Mouse (Mus musculus): ENCODE data around the gene Tmem208. TPM values are rescaled to one million over a fixed set of nuclear protein-coding genes. Genes with fewer than 3 reads are reported as not detected.
A peak's percentile ranks its signal among the peaks of the same experiment; 100 is the strongest.

The Tmem208 gene
- polyA plus RNA-seq, 1 experiment from 2014 or later: 121 TPM

DNA sequence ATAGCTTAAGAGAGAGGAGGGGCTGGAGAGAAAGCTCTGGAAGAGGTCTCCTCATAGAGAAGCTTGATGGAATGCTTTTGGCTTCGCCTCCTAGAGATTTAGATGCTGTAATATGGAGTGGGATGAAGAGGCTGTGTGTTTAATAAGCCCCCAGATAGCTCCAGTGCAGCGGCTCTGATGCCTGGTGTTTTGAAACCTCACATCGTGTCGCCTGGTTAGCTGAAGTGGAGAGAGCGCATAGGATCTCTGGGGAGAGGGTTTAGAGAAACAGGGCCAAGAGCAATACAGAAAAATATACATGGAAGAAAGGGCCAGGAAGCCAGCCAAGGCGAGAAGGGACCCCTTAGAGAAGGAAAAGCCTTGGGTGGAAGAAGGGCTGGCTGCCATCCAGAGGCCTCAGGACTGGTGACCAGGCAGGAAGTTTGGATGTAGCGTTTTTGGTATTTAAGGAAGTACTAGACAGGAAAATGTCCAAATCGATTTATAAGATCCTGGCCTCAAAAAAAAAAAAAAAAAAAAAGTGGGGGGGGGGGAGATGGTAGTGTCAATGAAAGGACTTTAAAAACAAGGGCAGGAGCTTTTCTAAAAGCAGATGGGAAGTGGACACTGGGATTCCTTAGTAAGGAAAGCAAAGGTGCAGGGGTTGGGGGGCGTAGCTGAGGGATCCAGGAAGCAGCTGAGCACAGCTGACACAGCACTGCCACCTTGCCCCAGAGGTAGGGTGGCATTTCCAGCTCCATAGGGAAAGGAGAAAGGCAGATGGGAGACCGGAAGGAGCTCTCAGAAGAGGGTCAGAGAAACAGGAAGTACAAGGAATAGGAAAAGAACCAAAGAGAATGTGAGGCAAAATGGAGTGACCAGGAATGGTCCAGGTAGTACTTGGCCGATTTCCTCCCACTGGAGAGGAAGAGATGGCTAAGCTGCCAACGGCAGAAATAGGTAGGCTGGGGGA, 35.9 kb downstream of the Tmem208 start:
- Histone ChIP-seq H3K4me3 (no peak overlapping the region), H3K9ac (no peak overlapping the region), H3K36me3 (peaks cover 52% of the 10 kb centered on the region), H3K4me1 (peaks cover 5% of the 10 kb centered on the region; the same call in 1 of the 2 replicates), H3K27ac (no peak overlapping the region), H3K4me2 (no peak overlapping the region), H3K27me3 (no peaks in the 10 kb centered on the region), H3K9me3 (no peaks in the 10 kb centered on the region)
- ATAC-seq (ENCODE audit: insufficient number of reproducible peaks, insufficient read depth, low FRiP score, low TSS enrichment, low read depth): no peak
- 82% methylated on average over 12 of the region's 12 CpGs for WGBS

DNA sequence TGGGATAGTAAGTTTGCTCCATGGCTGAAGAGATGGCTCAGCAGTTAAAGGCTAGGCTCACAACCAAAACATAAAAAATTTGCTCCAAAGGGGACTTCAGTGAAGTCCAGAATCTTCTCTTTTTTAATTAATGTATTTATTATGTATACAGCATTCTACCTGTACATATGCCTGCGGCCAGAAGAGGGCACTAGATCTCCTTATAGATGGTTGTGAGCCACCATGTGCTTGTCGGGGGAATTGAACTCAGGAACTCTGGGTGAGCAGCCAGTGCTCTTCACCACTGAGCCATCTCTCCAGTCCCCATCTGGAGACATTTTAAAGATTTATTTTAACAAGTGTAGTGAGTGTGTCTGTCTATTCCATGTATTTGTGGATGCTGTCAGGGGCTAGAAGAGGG, 41.0 kb downstream of the Tmem208 start:
- WGBS: 66% methylated on average over 2 of the region's 2 CpGs
- Histone ChIP-seq H3K4me1 (no peaks in the 10 kb centered on the region), H3K9me3 (no peaks in the 10 kb centered on the region), H3K36me3 (peaks cover 46% of the 10 kb centered on the region), H3K9ac (no peak overlapping the region), H3K4me3 (no peak overlapping the region), H3K4me2 (no peak overlapping the region), H3K27ac (no peak overlapping the region), H3K27me3 (no peaks in the 10 kb centered on the region)
- no peak for ATAC-seq (ENCODE audit: insufficient number of reproducible peaks, insufficient read depth, low FRiP score, low TSS enrichment, low read depth)

- no peak for ATAC-seq (ENCODE audit: insufficient number of reproducible peaks, insufficient read depth, low FRiP score, low TSS enrichment, low read depth)
- H3K27ac ChIP-seq: no peak overlapping the region
- WGBS: 74% methylated on average over 9 of the region's 9 CpGs
- H3K27me3 ChIP-seq: no peaks in the 10 kb centered on the region
- no peaks in the 10 kb centered on the region for H3K9me3 ChIP-seq
- H3K4me3 ChIP-seq: no peak overlapping the region
- no peak overlapping the region for H3K4me2 ChIP-seq
- H3K36me3 ChIP-seq: peaks cover 13% of the 10 kb centered on the region
- peaks cover 17% of the 10 kb centered on the region for H3K4me1 ChIP-seq
- H3K9ac ChIP-seq: no peak overlapping the region
Measured at GRCm38 (mm10) chr8:105372473-105372872, 46.3 kb downstream of the Tmem208 start.

DNA sequence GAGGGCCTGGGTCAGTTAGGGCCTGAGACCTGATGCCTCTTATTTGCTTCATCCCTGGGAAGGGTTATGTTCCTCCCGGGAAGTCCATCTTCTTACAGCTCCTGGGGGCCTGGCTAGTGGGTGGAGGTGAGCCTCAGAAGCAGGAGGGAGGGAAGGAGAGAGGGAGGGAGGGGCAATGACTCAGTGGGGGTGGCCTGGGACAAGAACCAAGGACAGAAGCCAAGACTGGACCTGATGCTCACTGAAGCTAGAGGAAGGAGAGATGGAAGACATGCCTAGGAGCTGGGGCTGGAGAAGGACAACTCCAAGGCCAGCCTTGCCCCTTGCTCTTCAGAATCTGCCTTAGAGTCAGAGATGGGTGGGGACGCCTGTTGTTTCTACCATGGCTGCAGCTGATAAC, 46.9 kb downstream of the Tmem208 start, which contains the start of gene Plekhg4:
Gene Plekhg4 (plus strand): TSS at position 243 of the 400 bp plus-strand sequence.
- Histone ChIP-seq H3K36me3 (peaks cover 8% of the 10 kb centered on the region; the same call in 1 of the 2 replicates), H3K9ac (no peak within 1 kb of the TSS), H3K27me3 (no peaks in the 10 kb centered on the region), H3K4me1 (peaks cover 17% of the 10 kb centered on the region), H3K4me3 (peak within 1 kb of the TSS; percentile 29; the same call in 1 of the 2 replicates), H3K4me2 (peak within 1 kb of the TSS; percentile 57), H3K27ac (no peak within 1 kb of the TSS), H3K9me3 (no peaks in the 10 kb centered on the region)
- 64% methylated on average over 2 of the region's 2 CpGs for WGBS
- ATAC-seq (ENCODE audit: insufficient number of reproducible peaks, insufficient read depth, low FRiP score, low TSS enrichment, low read depth): no peak

GRCm38 (mm10) chr8:105374513-105374966, 48.4 kb downstream of the Tmem208 start:
- WGBS: 27% methylated on average over 33 of the region's 33 CpGs
- Histone ChIP-seq H3K4me1 (peaks cover 28% of the 10 kb centered on the region), H3K9me3 (no peaks in the 10 kb centered on the region), H3K27ac (no peak overlapping the region), H3K4me3 (peak overlapping the region; percentile 29), H3K9ac (peak overlapping the region; percentile 40; the same call in 1 of the 2 replicates), H3K36me3 (no peaks in the 10 kb centered on the region), H3K27me3 (no peaks in the 10 kb centered on the region), H3K4me2 (peak overlapping the region; percentile 57)
- no peak for ATAC-seq (ENCODE audit: insufficient number of reproducible peaks, insufficient read depth, low FRiP score, low TSS enrichment, low read depth)

GRCm38 (mm10) chr8:105378673-105379072, 52.5 kb downstream of the Tmem208 start:
- Histone ChIP-seq H3K4me3 (no peak overlapping the region), H3K27me3 (no peaks in the 10 kb centered on the region), H3K9me3 (no peaks in the 10 kb centered on the region), H3K4me2 (no peak overlapping the region), H3K9ac (no peak overlapping the region), H3K36me3 (no peaks in the 10 kb centered on the region), H3K27ac (peak overlapping the region; percentile 71), H3K4me1 (peaks cover 28% of the 10 kb centered on the region)
- 0 out of 2 replicates have a peak, but pooled peaks have one; percentile 15 for ATAC-seq (ENCODE audit: insufficient number of reproducible peaks, insufficient read depth, low FRiP score, low TSS enrichment, low read depth)
- WGBS: 58% methylated on average over 19 of the region's 19 CpGs

DNA sequence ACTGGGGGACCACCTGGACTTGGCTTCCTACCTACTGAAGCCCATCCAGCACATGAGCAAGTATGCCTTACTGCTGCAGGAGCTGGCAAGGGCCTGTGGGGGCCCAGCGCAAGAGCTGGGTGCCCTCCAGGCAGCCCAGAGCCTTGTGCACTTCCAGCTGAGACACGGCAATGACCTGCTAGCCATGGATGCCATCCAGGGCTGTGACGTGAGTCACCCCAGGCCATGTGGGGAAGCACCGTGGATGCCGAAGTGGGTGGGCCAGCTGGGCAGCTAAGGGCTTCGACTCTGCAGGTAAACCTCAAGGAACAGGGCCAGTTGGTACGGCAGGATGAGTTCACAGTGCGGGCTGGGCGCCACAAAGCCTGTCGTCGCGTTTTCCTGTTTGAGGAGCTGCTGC, 54.2 kb downstream of the Tmem208 start:
- no peak overlapping the region for H3K27ac ChIP-seq
- H3K36me3 ChIP-seq: no peaks in the 10 kb centered on the region
- H3K9me3 ChIP-seq: no peaks in the 10 kb centered on the region
- H3K4me1 ChIP-seq: peaks cover 21% of the 10 kb centered on the region
- WGBS: 77% methylated on average over 12 of the region's 12 CpGs
- H3K27me3 ChIP-seq: no peaks in the 10 kb centered on the region
- ATAC-seq (ENCODE audit: insufficient number of reproducible peaks, insufficient read depth, low FRiP score, low TSS enrichment, low read depth): no peak
- no peak overlapping the region for H3K4me2 ChIP-seq
- H3K4me3 ChIP-seq: no peak overlapping the region
- H3K9ac ChIP-seq: no peak overlapping the region

DNA sequence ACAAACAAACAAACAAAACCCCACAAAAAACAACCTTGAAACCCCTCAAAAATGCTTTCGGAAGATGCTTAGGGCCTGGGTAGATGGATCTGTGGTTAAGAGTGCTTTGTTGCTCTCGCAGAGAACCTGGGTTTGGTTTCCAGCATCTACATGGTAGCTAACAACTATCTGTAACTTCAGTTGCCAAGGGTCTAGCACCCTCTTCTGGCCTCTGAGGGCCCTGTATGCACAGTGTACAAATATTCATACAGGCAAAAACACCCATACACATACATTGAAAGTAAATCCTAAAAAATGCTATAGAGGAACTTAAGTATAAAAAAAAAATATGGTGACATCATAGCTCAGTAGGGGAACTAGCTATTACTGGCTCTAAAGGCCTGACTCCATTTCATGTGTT, 57.9 kb downstream of the Tmem208 start:
- H3K9me3 ChIP-seq: no peaks in the 10 kb centered on the region
- H3K27me3 ChIP-seq: no peaks in the 10 kb centered on the region

More for the DNA sequence above, 57.9 kb downstream of the Tmem208 start:
- H3K4me3 ChIP-seq: no peak overlapping the region
- H3K27ac ChIP-seq: no peak overlapping the region
- no peak overlapping the region for H3K4me2 ChIP-seq
- no peak overlapping the region for H3K9ac ChIP-seq
- ATAC-seq (ENCODE audit: insufficient number of reproducible peaks, insufficient read depth, low FRiP score, low TSS enrichment, low read depth): no peak
- 99% methylated on average over 2 of the region's 2 CpGs for WGBS
- H3K36me3 ChIP-seq: no peaks in the 10 kb centered on the region
- H3K4me1 ChIP-seq: peaks cover 16% of the 10 kb centered on the region

MicroRNAs within 50 kb of the gene (microRNA counts, 519-probe panel; counts per million panel counts)
- 236 counts per million, percentile 44 among the panel's probes with 10 or more counts for microRNA mmu-miR-328

Small RNA genes lying within 50 kb of the gene (microRNA-seq; reads per million reads assigned to microRNA genes)
- gene Gm27320 (not detected), gene Mir328 (212 reads per million, percentile 62 among the genes with 10 or more reads in this experiment)

Other genes starting within 250 kb of the Tmem208 start
- not detected in 2 replicates for gene Ces3b, start 242.6 kb upstream of the Tmem208 start, polyA plus RNA-seq (2015; fragmentation: Nextera tagmentation; extraction: Ambion mirVana)
- gene Ces4a, start 194.6 kb upstream of the Tmem208 start, polyA plus RNA-seq (2015; fragmentation: Nextera tagmentation; extraction: Ambion mirVana): 0.18 TPM in 1 of 2 replicates, not detected in the other
- gene Cbfb, start 155.7 kb upstream of the Tmem208 start, polyA plus RNA-seq (2015; fragmentation: Nextera tagmentation; extraction: Ambion mirVana): 102 and 118 TPM in 2 replicates
- 24.5 and 26.6 TPM in 2 replicates for gene D230025D16Rik, start 101.2 kb upstream of the Tmem208 start, polyA plus RNA-seq (2015; fragmentation: Nextera tagmentation; extraction: Ambion mirVana)
- 25.9 and 29.7 TPM in 2 replicates for gene B3gnt9, start 71.2 kb upstream of the Tmem208 start, polyA plus RNA-seq (2015; fragmentation: Nextera tagmentation; extraction: Ambion mirVana)
- gene Tradd, start 61.7 kb upstream of the Tmem208 start, polyA plus RNA-seq (2015; fragmentation: Nextera tagmentation; extraction: Ambion mirVana): 22.8 and 24.7 TPM in 2 replicates
- gene Fbxl8, start 61.7 kb upstream of the Tmem208 start, polyA plus RNA-seq (2015; fragmentation: Nextera tagmentation; extraction: Ambion mirVana): 2.1 TPM in 2 replicates
- 0.13 and 0.22 TPM in 2 replicates for gene Hsf4, start 56.6 kb upstream of the Tmem208 start, polyA plus RNA-seq (2015; fragmentation: Nextera tagmentation; extraction: Ambion mirVana)
- gene Nol3, start 50.2 kb upstream of the Tmem208 start, polyA plus RNA-seq (2015; fragmentation: Nextera tagmentation; extraction: Ambion mirVana): 1.8 and 2.8 TPM in 2 replicates
- 22.1 and 23.0 TPM in 2 replicates for gene 4931428F04Rik, start 36.5 kb upstream of the Tmem208 start, polyA plus RNA-seq (2015; fragmentation: Nextera tagmentation; extraction: Ambion mirVana)
- 10.2 and 11.1 TPM in 2 replicates for gene Exoc3l, start 30.3 kb upstream of the Tmem208 start, polyA plus RNA-seq (2015; fragmentation: Nextera tagmentation; extraction: Ambion mirVana)
- 78.9 and 81.7 TPM in 2 replicates for gene E2f4, start 28.7 kb upstream of the Tmem208 start, polyA plus RNA-seq (2015; fragmentation: Nextera tagmentation; extraction: Ambion mirVana)
- 6.0 and 6.7 TPM in 2 replicates for gene Elmo3, start 20.8 kb upstream of the Tmem208 start, polyA plus RNA-seq (2015; fragmentation: Nextera tagmentation; extraction: Ambion mirVana)
- gene Lrrc29, start 76 bp upstream of the Tmem208 start, polyA plus RNA-seq (2015; fragmentation: Nextera tagmentation; extraction: Ambion mirVana): 1.3 and 1.8 TPM in 2 replicates
- gene Fhod1, start 21.6 kb downstream of the Tmem208 start, polyA plus RNA-seq (2015; fragmentation: Nextera tagmentation; extraction: Ambion mirVana): 2.3 and 3.0 TPM in 2 replicates
- 5.9 and 6.0 TPM in 2 replicates for gene Slc9a5, start 22.5 kb downstream of the Tmem208 start, polyA plus RNA-seq (2015; fragmentation: Nextera tagmentation; extraction: Ambion mirVana)
- gene Plekhg4, start 46.9 kb downstream of the Tmem208 start, polyA plus RNA-seq (2015; fragmentation: Nextera tagmentation; extraction: Ambion mirVana): 0.39 and 0.81 TPM in 2 replicates
- not detected in 2 replicates for gene Kctd19, start 87.1 kb downstream of the Tmem208 start, polyA plus RNA-seq (2015; fragmentation: Nextera tagmentation; extraction: Ambion mirVana)
- 0.22 TPM in 1 of 2 replicates, not detected in the other for gene Lrrc36, start 87.2 kb downstream of the Tmem208 start, polyA plus RNA-seq (2015; fragmentation: Nextera tagmentation; extraction: Ambion mirVana)
- 18.7 and 23.1 TPM in 2 replicates for gene Tppp3, start 145.2 kb downstream of the Tmem208 start, polyA plus RNA-seq (2015; fragmentation: Nextera tagmentation; extraction: Ambion mirVana)
- gene Zdhhc1, start 170.5 kb downstream of the Tmem208 start, polyA plus RNA-seq (2015; fragmentation: Nextera tagmentation; extraction: Ambion mirVana): 52.2 and 53.3 TPM in 2 replicates
- 0.87 and 1.1 TPM in 2 replicates for gene Hsd11b2, start 192.4 kb downstream of the Tmem208 start, polyA plus RNA-seq (2015; fragmentation: Nextera tagmentation; extraction: Ambion mirVana)
- gene Atp6v0d1, start 239.7 kb downstream of the Tmem208 start, polyA plus RNA-seq (2015; fragmentation: Nextera tagmentation; extraction: Ambion mirVana): 78.4 and 80.4 TPM in 2 replicates